Mouse (Mus musculus): ENCODE data around the gene Elfn1. TPM values are rescaled to one million over a fixed set of nuclear protein-coding genes. Genes with fewer than 3 reads are reported as not detected.

The Elfn1 gene
- polyA plus RNA-seq, 1 experiment from 2014 or later, result 3.0 TPM

Other genes with a start within 250 kb of the Elfn1 start
- 12.7 and 13.4 TPM in 2 replicates for gene Micall2, start 171.6 kb upstream of the Elfn1 start, polyA plus RNA-seq (2014; fragmentation: Nextera tagmentation; extraction: Ambion mirVana)
- 39.0 and 44.7 TPM in 2 replicates for gene Ints1, start 132.3 kb upstream of the Elfn1 start, polyA plus RNA-seq (2014; fragmentation: Nextera tagmentation; extraction: Ambion mirVana)
- gene Mafk, start 116.4 kb upstream of the Elfn1 start, polyA plus RNA-seq (2014; fragmentation: Nextera tagmentation; extraction: Ambion mirVana), result 9.2 and 10.3 TPM in 2 replicates
- 0.08 and 0.18 TPM in 2 replicates for gene Tmem184a, start 88.0 kb upstream of the Elfn1 start, polyA plus RNA-seq (2014; fragmentation: Nextera tagmentation; extraction: Ambion mirVana)
- 0.43 and 0.62 TPM in 2 replicates for gene Gm26938, start 81.5 kb upstream of the Elfn1 start, polyA plus RNA-seq (2014; fragmentation: Nextera tagmentation; extraction: Ambion mirVana)
- gene Psmg3, start 81.1 kb upstream of the Elfn1 start, polyA plus RNA-seq (2014; fragmentation: Nextera tagmentation; extraction: Ambion mirVana), result 72.6 and 78.0 TPM in 2 replicates